Mouse (Mus musculus) kidney, adult 2 months (tissue): ENCODE data around the gene Znrd1as.

Experiments used
- CTCF ChIP-seq: fragments of 200-500 bp; conservative IDR thresholded peaks from 2 replicates; pipeline ENCODE4 v1.5.1; 2011; ENCODE audit warnings: low read depth, mild to moderate bottlenecking, control low read depth, low read length, moderate library complexity, mixed read lengths; ENCODE audit not compliant: insufficient read depth, insufficient read length
- POLR2A ChIP-seq: fragments of 200-500 bp; IDR thresholded peaks from one replicate; pipeline ENCODE4 v1.6.1; 2011; ENCODE audit warnings: low read depth, low read length, control low read depth

- TF ChIP-seq CTCF (no peak), POLR2A (no peak)
Observed at GRCm38 (mm10) chr17:36909802-36910201, 48.6 kb upstream of the Znrd1as start.
